Mouse (Mus musculus): ENCODE results near the gene Cacna1d.

DNA sequence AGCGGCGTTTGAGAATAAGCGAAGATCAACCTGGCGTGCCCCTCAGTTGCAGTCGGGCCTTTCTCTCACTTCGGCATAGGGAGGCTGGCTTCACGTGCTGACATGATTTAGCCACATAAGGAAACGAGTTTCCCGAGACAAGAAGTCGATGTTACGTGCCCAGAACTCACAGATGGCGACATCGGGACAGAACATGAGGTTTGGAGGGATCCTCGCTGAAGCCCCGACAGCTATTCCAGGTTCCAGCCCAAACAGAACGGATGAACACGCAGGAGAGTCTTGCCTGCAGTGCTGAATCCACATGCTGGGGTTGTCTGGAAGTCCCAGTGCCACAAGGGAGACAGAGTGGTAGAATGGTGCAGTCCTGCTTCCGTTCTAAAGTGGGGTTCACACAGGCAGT, 452.8 kb downstream of the Cacna1d start:
- TF ChIP-seq CTCF (IDR thresholded peaks at IDR 0.05; ENCODE audit: low read depth) (no peak), EP300 (IDR thresholded peaks at IDR 0.05; ENCODE audit: low read depth) (no peak)

All from heart, postnatal 0 days (tissue).